Mouse (Mus musculus): ENCODE measurements around the gene Abcb10.
"Not testable (repeated sequence)": the region's sequence is repeated elsewhere in the genome, so short reads cannot be mapped to it uniquely, and the experiment has no call there.

Abcb10 gene

GRCm38 (mm10) chr8:123982291-123982793, 580 bp downstream of the Abcb10 start:
- in situ Hi-C loops (cut with MboI; ENCODE audit: low sequenced_read_pairs): no loop called here

GRCm38 (mm10) chr8:123981674-123982073, 1.2 kb downstream of the Abcb10 start:
- in situ Hi-C loops (cut with MboI; ENCODE audit: low sequenced_read_pairs): no loop called here

- in situ Hi-C loops (cut with MboI; ENCODE audit: low sequenced_read_pairs): no loop called here
Measured at GRCm38 (mm10) chr8:123980239-123980638, 2.7 kb downstream of the Abcb10 start.

- in situ Hi-C loops (cut with MboI; ENCODE audit: low sequenced_read_pairs): no loop called here
Measured at GRCm38 (mm10) chr8:123978926-123979325, 4.0 kb downstream of the Abcb10 start.

GRCm38 (mm10) chr8:123978166-123978838, 4.6 kb downstream of the Abcb10 start:
- in situ Hi-C loops (cut with MboI; ENCODE audit: low sequenced_read_pairs): no loop called here

- in situ Hi-C loops (cut with MboI; ENCODE audit: low sequenced_read_pairs): no loop called here
Measured at GRCm38 (mm10) chr8:123977499-123977898, 5.4 kb downstream of the Abcb10 start.

- in situ Hi-C loops (cut with MboI; ENCODE audit: low sequenced_read_pairs): no loop called here
Measured at GRCm38 (mm10) chr8:123973495-123973894, 9.4 kb downstream of the Abcb10 start.

GRCm38 (mm10) chr8:123966896-123967295, 16.0 kb downstream of the Abcb10 start:
- in situ Hi-C loops (cut with MboI; ENCODE audit: low sequenced_read_pairs): no loop called here

- in situ Hi-C loops (cut with MboI; ENCODE audit: low sequenced_read_pairs): no loop called here
Measured at GRCm38 (mm10) chr8:123961371-123961770, 21.6 kb downstream of the Abcb10 start.

GRCm38 (mm10) chr8:123960556-123960955, 22.4 kb downstream of the Abcb10 start:
- in situ Hi-C loops (cut with MboI; ENCODE audit: low sequenced_read_pairs): not testable (repeated sequence)

- in situ Hi-C loops (cut with MboI; ENCODE audit: low sequenced_read_pairs): no loop called here
Measured at GRCm38 (mm10) chr8:123960056-123960455, 22.9 kb downstream of the Abcb10 start.

- in situ Hi-C loops (cut with MboI; ENCODE audit: low sequenced_read_pairs): no loop called here
Measured at GRCm38 (mm10) chr8:123959473-123959872, 23.4 kb downstream of the Abcb10 start.

- in situ Hi-C loops (cut with MboI; ENCODE audit: low sequenced_read_pairs): no loop called here
Measured at GRCm38 (mm10) chr8:123958130-123958529, 24.8 kb downstream of the Abcb10 start.

- in situ Hi-C loops (cut with MboI; ENCODE audit: low sequenced_read_pairs): no loop called here
Measured at GRCm38 (mm10) chr8:123954246-123954645, 28.7 kb downstream of the Abcb10 start.

- in situ Hi-C loops (cut with MboI; ENCODE audit: low sequenced_read_pairs): no loop called here
Measured at GRCm38 (mm10) chr8:123953686-123954085, 29.2 kb downstream of the Abcb10 start.

GRCm38 (mm10) chr8:123950077-123950802, 32.7 kb downstream of the Abcb10 start:
- in situ Hi-C loops (cut with MboI; ENCODE audit: low sequenced_read_pairs): no loop called here

- in situ Hi-C loops (cut with MboI; ENCODE audit: low sequenced_read_pairs): no loop called here
Measured at GRCm38 (mm10) chr8:123949686-123949986, 33.3 kb downstream of the Abcb10 start.

- in situ Hi-C loops (cut with MboI; ENCODE audit: low sequenced_read_pairs): no loop called here
Measured at GRCm38 (mm10) chr8:123948942-123949685, 33.8 kb downstream of the Abcb10 start, which contains the start of gene Nup133. Gene Nup133, minus strand, starts transcription at chr8:123949265.

- in situ Hi-C loops (cut with MboI; ENCODE audit: low sequenced_read_pairs): no loop called here
Measured at GRCm38 (mm10) chr8:123929026-123929425, 53.9 kb downstream of the Abcb10 start.

GRCm38 (mm10) chr8:123925671-123926070, 57.3 kb downstream of the Abcb10 start:
- in situ Hi-C loops (cut with MboI; ENCODE audit: low sequenced_read_pairs): no loop called here

GRCm38 (mm10) chr8:123924719-123925118, 58.2 kb downstream of the Abcb10 start:
- in situ Hi-C loops (cut with MboI; ENCODE audit: low sequenced_read_pairs): no loop called here

- in situ Hi-C loops (cut with MboI; ENCODE audit: low sequenced_read_pairs): no loop called here
Measured at GRCm38 (mm10) chr8:123914635-123915034, 68.3 kb downstream of the Abcb10 start.

Data from CH12F3 (cell line).